Mouse (Mus musculus): ENCODE measurements around the gene Wdr74. TPM values are rescaled to one million over a fixed set of nuclear protein-coding genes. Genes with fewer than 3 reads are reported as not detected.

Gene Wdr74
- polyA plus RNA-seq, 1 experiment from 2014 or later: 83.7 TPM

- Histone ChIP-seq H3K4me2 (no peak overlapping the region), H3K4me1 (ENCODE audit: control insufficient read depth, insufficient read depth, low read length) (peaks cover 10% of the 10 kb centered on the region), H3K36me3 (ENCODE audit: control insufficient read depth, insufficient read depth, low read length) (peaks cover 22% of the 10 kb centered on the region), H3K27me3 (ENCODE audit: control insufficient read depth, insufficient read depth, low read length) (no peaks in the 10 kb centered on the region), H3K9me3 (ENCODE audit: control insufficient read depth, low read length) (no peaks in the 10 kb centered on the region), H3K9ac (ENCODE audit: low read length) (no peak overlapping the region), H3K27ac (ENCODE audit: low read depth, low read length) (no peak overlapping the region), H3K4me3 (ENCODE audit: low read depth, low read length) (no peak overlapping the region)
- ATAC-seq (ENCODE audit: low FRiP score): no peak
- DNase-seq (ENCODE audit: low spot score, missing footprints): no peak
- WGBS: 82% methylated on average over 3 of the region's 3 CpGs
Observed at GRCm38 (mm10) chr19:8755652-8756051, 20.0 kb downstream of the Wdr74 start.

- peak within 1 kb of the TSS; percentile 85 for H3K4me2 ChIP-seq
- WGBS: under 1% methylated on average over 74 of the region's 75 CpGs
Observed at GRCm38 (mm10) chr19:8756635-8757387, 21.2 kb downstream of the Wdr74 start, which contains the start of gene Nxf1. Gene Nxf1, plus strand, starts transcription at chr19:8757073.

GRCm38 (mm10) chr19:8757471-8757998, 21.9 kb downstream of the Wdr74 start:
- ATAC-seq (ENCODE audit: low FRiP score) (no peak), DNase-seq (ENCODE audit: low spot score, missing footprints) (no peak)
- WGBS: 9% methylated on average over 14 of the region's 14 CpGs
- Histone ChIP-seq H3K36me3 (ENCODE audit: control insufficient read depth, insufficient read depth, low read length) (peaks cover 14% of the 10 kb centered on the region), H3K4me1 (ENCODE audit: control insufficient read depth, insufficient read depth, low read length) (peaks cover 10% of the 10 kb centered on the region), H3K9ac (ENCODE audit: low read length) (peak overlapping the region; percentile 90), H3K27me3 (ENCODE audit: control insufficient read depth, insufficient read depth, low read length) (no peaks in the 10 kb centered on the region), H3K4me3 (ENCODE audit: low read depth, low read length) (peak overlapping the region; percentile 93), H3K4me2 (peak overlapping the region; percentile 85), H3K9me3 (ENCODE audit: control insufficient read depth, low read length) (no peaks in the 10 kb centered on the region), H3K27ac (ENCODE audit: low read depth, low read length) (peak overlapping the region; percentile 75)

More at GRCm38 (mm10) chr19:8756635-8757387, 21.2 kb downstream of the Wdr74 start, which contains the start of gene Nxf1:
- Histone ChIP-seq H3K27me3 (ENCODE audit: control insufficient read depth, insufficient read depth, low read length) (no peaks in the 10 kb centered on the region), H3K9me3 (ENCODE audit: control insufficient read depth, low read length) (no peaks in the 10 kb centered on the region), H3K9ac (ENCODE audit: low read length) (peak within 1 kb of the TSS; percentile 90), H3K4me3 (ENCODE audit: low read depth, low read length) (peak within 1 kb of the TSS; percentile 93), H3K36me3 (ENCODE audit: control insufficient read depth, insufficient read depth, low read length) (peaks cover 15% of the 10 kb centered on the region), H3K27ac (ENCODE audit: low read depth, low read length) (peak within 1 kb of the TSS; percentile 75), H3K4me1 (ENCODE audit: control insufficient read depth, insufficient read depth, low read length) (peaks cover 10% of the 10 kb centered on the region)
- DNase-seq (ENCODE audit: low spot score, missing footprints): peak; percentile 99
- ATAC-seq (ENCODE audit: low FRiP score): peak; percentile 97

DNA sequence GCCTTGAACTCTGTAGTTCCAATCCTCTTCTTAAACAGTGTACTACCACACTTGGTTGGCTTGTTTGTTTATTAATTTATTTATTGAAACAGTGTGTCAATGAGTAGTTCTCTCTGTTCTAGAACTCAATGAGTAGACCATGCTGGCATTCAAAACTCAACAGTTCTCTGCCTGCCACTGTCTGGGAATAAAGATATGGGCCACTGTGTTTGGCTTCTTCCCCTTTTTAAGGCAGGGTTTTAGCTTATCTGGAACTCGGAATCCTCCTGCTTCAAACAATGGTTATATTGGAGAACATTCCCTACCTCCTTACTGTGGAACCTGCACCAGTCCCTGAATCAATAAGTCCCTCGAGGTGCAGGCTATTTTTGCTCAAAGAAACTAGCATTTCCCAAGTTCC, 23.3 kb downstream of the Wdr74 start:
- no peak overlapping the region for H3K4me2 ChIP-seq
- no peaks in the 10 kb centered on the region for H3K27me3 ChIP-seq (ENCODE audit: control insufficient read depth, insufficient read depth, low read length)
- H3K36me3 ChIP-seq (ENCODE audit: control insufficient read depth, insufficient read depth, low read length): peaks cover 19% of the 10 kb centered on the region
- H3K9me3 ChIP-seq (ENCODE audit: control insufficient read depth, low read length): no peaks in the 10 kb centered on the region
- H3K9ac ChIP-seq (ENCODE audit: low read length): no peak overlapping the region
- WGBS: 89% methylated on average over 2 of the region's 2 CpGs
- H3K4me1 ChIP-seq (ENCODE audit: control insufficient read depth, insufficient read depth, low read length): peaks cover 10% of the 10 kb centered on the region
- no peak overlapping the region for H3K27ac ChIP-seq (ENCODE audit: low read depth, low read length)
- ATAC-seq (ENCODE audit: low FRiP score) (no peak), DNase-seq (ENCODE audit: low spot score, missing footprints) (no peak)
- H3K4me3 ChIP-seq (ENCODE audit: low read depth, low read length): no peak overlapping the region

GRCm38 (mm10) chr19:8760757-8761156, 25.1 kb downstream of the Wdr74 start:
- Histone ChIP-seq H3K4me2 (no peak overlapping the region), H3K4me3 (ENCODE audit: low read depth, low read length) (no peak overlapping the region), H3K36me3 (ENCODE audit: control insufficient read depth, insufficient read depth, low read length) (peaks cover 30% of the 10 kb centered on the region), H3K27me3 (ENCODE audit: control insufficient read depth, insufficient read depth, low read length) (no peaks in the 10 kb centered on the region), H3K4me1 (ENCODE audit: control insufficient read depth, insufficient read depth, low read length) (peaks cover 10% of the 10 kb centered on the region), H3K9ac (ENCODE audit: low read length) (no peak overlapping the region), H3K27ac (ENCODE audit: low read depth, low read length) (no peak overlapping the region), H3K9me3 (ENCODE audit: control insufficient read depth, low read length) (no peaks in the 10 kb centered on the region)
- DNase-seq (ENCODE audit: low spot score, missing footprints) (no peak), ATAC-seq (ENCODE audit: low FRiP score) (no peak)
- 92% methylated on average over 2 of the region's 2 CpGs for WGBS

DNA sequence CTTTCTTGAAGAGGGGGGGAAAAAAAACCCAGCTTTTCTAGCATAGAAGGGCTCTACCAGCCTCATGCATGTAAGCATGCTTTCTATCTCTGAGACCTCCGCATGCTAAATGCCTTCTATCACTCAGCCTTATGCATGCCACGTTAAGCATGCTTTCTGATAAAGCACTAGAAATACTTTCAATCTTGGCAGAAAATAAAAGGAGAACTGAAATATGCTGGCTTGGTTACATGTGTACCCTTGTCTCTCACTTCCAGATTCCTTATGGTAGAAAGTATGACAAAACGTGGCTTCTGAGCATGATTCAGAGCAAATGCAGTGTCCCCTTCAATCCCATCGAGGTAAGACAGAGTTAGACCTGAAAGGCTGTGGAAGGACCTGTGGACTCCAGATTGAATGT, 27.6 kb downstream of the Wdr74 start:
- no peaks in the 10 kb centered on the region for H3K27me3 ChIP-seq (ENCODE audit: control insufficient read depth, insufficient read depth, low read length)
- 96% methylated on average over 4 of the region's 4 CpGs for WGBS
- peaks cover 54% of the 10 kb centered on the region for H3K36me3 ChIP-seq (ENCODE audit: control insufficient read depth, insufficient read depth, low read length)
- DNase-seq (ENCODE audit: low spot score, missing footprints) (no peak), ATAC-seq (ENCODE audit: low FRiP score) (no peak)
- H3K4me1 ChIP-seq (ENCODE audit: control insufficient read depth, insufficient read depth, low read length): peaks cover 2% of the 10 kb centered on the region
- no peak overlapping the region for H3K9ac ChIP-seq (ENCODE audit: low read length)
- no peak overlapping the region for H3K27ac ChIP-seq (ENCODE audit: low read depth, low read length)
- H3K9me3 ChIP-seq (ENCODE audit: control insufficient read depth, low read length): no peaks in the 10 kb centered on the region
- H3K4me3 ChIP-seq (ENCODE audit: low read depth, low read length): no peak overlapping the region
- no peak overlapping the region for H3K4me2 ChIP-seq

- no peaks in the 10 kb centered on the region for H3K27me3 ChIP-seq (ENCODE audit: control insufficient read depth, insufficient read depth, low read length)
- no peak overlapping the region for H3K9ac ChIP-seq (ENCODE audit: low read length)
- H3K4me1 ChIP-seq (ENCODE audit: control insufficient read depth, insufficient read depth, low read length): peaks cover 4% of the 10 kb centered on the region
- H3K27ac ChIP-seq (ENCODE audit: low read depth, low read length): no peak overlapping the region
- H3K4me2 ChIP-seq: no peak overlapping the region
- H3K36me3 ChIP-seq (ENCODE audit: control insufficient read depth, insufficient read depth, low read length): peaks cover 66% of the 10 kb centered on the region
- ATAC-seq (ENCODE audit: low FRiP score) (no peak), DNase-seq (ENCODE audit: low spot score, missing footprints) (no peak)
- 96% methylated on average over 9 of the region's 9 CpGs for WGBS
- no peaks in the 10 kb centered on the region for H3K9me3 ChIP-seq (ENCODE audit: control insufficient read depth, low read length)
- H3K4me3 ChIP-seq (ENCODE audit: low read depth, low read length): no peak overlapping the region
Observed at GRCm38 (mm10) chr19:8765562-8765961, 29.9 kb downstream of the Wdr74 start.

DNA sequence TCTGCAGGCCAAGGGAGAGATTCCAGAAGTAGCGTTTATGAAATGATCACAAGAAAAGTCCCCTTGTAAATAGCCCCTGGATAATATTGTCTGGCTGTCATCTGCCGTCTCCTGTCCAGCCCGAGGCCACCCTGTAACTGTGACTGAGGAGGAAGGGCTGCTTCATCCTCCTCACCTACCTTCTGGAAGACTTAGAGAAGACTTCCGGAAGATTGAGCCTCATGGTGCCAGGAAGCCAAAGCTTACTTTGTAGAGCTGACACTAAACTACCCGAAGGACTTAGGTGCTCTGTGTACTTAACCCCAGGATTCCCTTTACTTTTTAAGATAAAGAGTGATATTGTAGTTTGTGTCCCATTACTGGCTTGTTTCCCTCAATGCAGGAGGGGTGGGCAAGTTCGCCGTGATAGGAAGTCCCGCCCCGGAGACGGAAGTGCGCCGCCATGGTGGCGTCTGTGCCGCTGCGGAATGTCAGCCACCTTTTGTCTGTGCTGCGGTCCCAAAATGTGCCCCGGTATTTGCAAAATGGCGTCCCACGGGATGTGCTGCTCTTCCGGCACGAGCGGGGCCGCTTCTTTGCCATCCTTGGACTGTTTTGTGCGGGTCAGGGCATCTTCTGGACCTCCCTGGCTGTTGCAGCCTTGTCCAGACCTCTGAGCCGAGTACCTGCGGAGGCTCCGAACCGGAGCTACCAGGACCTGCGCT, 35.1 kb downstream of the Wdr74 start, which contains the start of gene Tmem223:
Gene Tmem223 (plus strand): TSS at position 430 of the 704 bp plus-strand sequence.
- peak within 1 kb of the TSS; percentile 89 for H3K4me3 ChIP-seq (ENCODE audit: low read depth, low read length)
- peak within 1 kb of the TSS; percentile 98 for H3K9ac ChIP-seq (ENCODE audit: low read length)
- peak within 1 kb of the TSS; percentile 77 for H3K27ac ChIP-seq (ENCODE audit: low read depth, low read length)
- 23% methylated on average over 29 of the region's 29 CpGs for WGBS
- H3K9me3 ChIP-seq (ENCODE audit: control insufficient read depth, low read length): no peaks in the 10 kb centered on the region
- no peaks in the 10 kb centered on the region for H3K27me3 ChIP-seq (ENCODE audit: control insufficient read depth, insufficient read depth, low read length)
- DNase-seq (ENCODE audit: low spot score, missing footprints): peak; percentile 97
- H3K36me3 ChIP-seq (ENCODE audit: control insufficient read depth, insufficient read depth, low read length): peaks cover 39% of the 10 kb centered on the region
- ATAC-seq (ENCODE audit: low FRiP score): peak; percentile 53
- peaks cover 29% of the 10 kb centered on the region for H3K4me1 ChIP-seq (ENCODE audit: control insufficient read depth, insufficient read depth, low read length)
- H3K4me2 ChIP-seq: peak within 1 kb of the TSS; percentile 83

GRCm38 (mm10) chr19:8772996-8773395, 37.4 kb downstream of the Wdr74 start:
- Histone ChIP-seq H3K4me2 (peak overlapping the region; percentile 98; the same call in 1 of the 2 replicates), H3K27ac (ENCODE audit: low read depth, low read length) (no peak overlapping the region), H3K9ac (ENCODE audit: low read length) (peak overlapping the region; percentile 92; the same call in 1 of the 2 replicates), H3K4me3 (ENCODE audit: low read depth, low read length) (peak overlapping the region; percentile 74; the same call in 1 of the 2 replicates), H3K9me3 (ENCODE audit: control insufficient read depth, low read length) (no peaks in the 10 kb centered on the region), H3K4me1 (ENCODE audit: control insufficient read depth, insufficient read depth, low read length) (peaks cover 29% of the 10 kb centered on the region), H3K27me3 (ENCODE audit: control insufficient read depth, insufficient read depth, low read length) (no peaks in the 10 kb centered on the region), H3K36me3 (ENCODE audit: control insufficient read depth, insufficient read depth, low read length) (peaks cover 18% of the 10 kb centered on the region)
- DNase-seq (ENCODE audit: low spot score, missing footprints): no peak
- 88% methylated on average over 5 of the region's 5 CpGs for WGBS
- no peak for ATAC-seq (ENCODE audit: low FRiP score)
